Mouse (Mus musculus) adipocyte (in vitro differentiated cells): ENCODE data around the gene Asrgl1.

Source experiments
- DNase-seq: peaks from one replicate; pipeline ENCODE4 v3.0.0-alpha.2; 2016; ENCODE audit warnings: low spot score

Asrgl1 gene

DNA sequence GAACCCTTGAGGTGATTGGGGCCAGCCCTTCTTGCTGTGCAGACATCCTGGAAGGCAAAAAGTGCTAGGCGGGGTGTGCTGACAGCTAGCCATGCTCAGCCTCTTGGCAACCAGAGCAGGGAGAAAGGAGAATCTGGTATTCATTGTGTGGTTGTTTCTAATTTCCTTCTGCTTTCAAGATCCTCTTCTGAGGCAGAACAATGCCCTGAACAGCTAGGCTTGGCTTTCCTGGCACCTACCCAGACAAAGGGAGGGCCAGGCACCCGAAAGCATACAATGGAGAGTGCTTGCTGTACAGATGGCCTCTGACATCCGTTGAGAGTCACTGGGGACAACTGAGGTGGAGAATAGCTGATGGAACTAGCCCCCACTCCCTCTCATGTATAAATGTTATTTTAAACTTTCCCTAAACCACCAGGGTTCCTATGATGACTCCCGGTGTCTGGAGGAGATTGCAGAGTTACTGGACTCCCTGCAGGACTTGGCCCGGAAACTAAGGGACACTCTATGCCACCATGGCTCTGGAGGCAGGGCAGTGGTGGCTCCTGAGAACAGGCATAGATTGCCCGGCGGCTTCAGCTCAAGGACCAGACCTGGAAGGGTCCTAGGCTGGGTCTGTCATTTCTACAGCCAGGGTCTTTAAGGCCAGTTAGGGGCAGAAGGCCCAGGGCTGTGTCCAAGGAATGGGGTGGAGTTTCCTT lies 63.8 kb downstream of the Asrgl1 start:
- DNase-seq, result peak; percentile 57

DNA sequence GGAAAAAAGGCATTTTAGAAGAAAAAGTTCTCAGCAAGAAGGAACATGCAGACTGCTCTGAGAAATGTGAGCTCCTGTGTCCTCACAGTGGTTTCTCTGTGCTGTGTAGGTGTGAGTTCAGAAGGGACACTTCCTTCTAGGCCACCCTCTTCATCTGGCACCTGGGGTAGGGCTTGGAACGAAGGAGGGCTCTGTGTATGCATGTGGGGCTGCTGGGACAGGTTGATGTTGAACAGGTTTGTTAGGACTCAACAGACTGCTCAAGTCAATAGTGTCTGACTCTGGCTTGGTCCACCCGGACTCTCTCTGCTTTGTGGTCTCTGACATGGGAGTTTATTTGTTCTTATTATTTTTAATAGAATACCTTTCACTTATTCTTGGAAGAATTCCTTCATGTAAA lies 65.1 kb downstream of the Asrgl1 start:
- no peak for DNase-seq

DNA sequence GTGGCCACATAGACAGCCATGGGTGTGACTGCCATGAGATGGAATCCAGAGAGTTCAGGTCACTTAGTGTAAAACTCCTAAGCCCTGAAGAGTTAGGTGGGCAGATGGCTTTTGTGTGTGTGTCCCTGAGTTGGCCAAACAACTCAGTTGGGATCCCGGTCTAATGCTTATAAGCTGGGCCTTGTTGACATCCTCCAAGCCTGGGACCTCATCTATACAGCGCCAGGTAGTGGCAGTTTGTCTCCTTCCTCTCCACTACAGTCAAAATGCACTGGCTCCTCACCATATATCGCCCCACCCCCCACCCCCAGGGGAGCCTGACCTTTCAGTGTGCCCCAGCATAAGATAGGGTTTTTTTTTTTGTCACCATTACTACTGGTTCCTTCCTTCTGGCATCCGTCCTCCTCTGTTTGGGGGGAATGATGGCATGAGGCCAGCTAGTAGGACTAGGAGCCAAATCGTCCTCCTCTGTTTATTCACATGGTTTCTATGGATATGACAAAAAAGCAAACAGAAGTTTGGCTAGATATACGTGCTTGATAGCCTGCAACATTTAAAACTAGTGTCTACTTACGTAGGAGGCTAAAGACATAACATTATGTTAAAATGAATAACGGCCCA lies 65.6 kb downstream of the Asrgl1 start:
- no peak for DNase-seq

DNA sequence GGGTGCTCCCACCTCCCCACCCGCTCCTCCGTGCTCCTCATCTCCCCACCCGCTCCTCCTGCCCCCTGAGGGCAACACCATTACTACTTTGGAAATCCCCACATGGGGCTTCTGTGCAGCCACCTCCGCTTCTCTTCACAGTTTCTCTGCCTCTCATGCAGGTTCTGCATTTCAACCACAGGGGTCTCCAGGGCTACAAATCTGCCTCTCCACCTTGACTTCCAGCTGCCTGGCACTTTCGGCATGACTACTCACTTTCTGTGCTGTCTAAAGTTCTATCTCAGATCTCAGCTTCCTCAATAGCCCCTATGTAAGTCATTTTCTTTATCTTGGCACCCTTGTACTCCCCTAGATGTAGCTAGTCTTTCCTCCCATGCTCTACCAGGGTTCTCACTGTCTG lies 68.1 kb downstream of the Asrgl1 start:
- no peak for DNase-seq

DNA sequence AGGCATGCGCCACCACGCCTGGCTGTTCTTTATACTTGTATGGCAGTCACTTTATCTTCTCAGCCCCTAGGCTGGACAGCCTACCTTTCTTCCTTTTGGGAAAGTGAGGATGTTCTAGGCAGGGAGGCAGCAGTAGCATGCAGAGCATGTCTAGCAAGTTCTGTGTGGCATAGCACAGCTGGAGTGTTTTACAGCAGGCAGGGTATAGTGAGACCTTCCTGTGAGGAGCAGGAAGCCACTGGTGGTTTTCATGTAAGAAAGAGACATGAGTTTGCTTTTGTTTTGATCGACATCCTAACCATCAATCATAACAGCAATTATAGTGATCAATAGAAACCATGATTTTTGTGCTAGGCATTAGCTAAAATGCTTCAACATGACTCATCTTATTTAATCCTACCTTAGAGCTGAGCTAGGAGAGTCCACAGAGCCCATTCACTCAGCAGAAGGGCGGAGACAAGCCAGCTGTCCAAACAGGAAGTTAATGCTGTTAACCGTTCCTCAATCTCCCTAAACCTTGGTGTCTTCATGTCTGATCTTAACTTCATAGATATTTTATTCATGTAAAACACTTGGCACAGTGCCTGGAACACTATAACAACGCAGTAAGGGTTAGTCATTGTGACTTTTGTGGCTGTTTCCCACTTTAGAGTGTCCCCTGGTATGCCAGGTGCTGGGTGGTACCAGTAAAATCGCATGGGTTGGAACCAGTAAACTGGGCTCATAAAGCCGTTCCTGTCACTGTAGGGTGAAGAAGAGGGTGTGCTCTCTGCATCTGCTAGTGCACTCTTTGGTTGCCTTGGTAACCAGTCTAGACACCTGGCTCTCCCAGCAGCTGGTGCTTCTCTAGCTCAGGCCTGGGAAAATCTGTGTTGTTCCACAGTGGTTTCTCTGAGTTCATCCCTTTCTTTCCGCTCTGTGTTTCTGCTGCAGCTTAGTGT lies 69.5 kb downstream of the Asrgl1 start:
- no peak for DNase-seq

DNA sequence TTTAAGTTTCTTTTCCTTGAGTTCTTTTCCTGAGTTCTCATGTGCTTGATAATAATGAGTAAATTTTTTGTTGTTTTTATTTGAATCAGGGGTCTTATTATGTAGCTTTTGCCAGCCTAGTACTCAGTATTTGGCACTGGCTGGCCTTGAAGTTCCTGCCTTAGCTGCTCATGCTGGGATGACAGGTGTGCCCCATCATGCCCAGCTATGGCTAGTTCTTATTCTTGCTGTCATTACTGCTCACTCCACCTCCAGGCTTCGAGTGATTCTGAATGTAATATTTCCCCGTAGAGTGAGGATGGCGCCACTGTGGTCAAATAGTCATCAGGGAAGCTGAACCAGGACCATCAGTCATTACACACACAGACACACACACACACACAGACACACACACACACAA lies 71.6 kb downstream of the Asrgl1 start:
- DNase-seq, result no peak

DNA sequence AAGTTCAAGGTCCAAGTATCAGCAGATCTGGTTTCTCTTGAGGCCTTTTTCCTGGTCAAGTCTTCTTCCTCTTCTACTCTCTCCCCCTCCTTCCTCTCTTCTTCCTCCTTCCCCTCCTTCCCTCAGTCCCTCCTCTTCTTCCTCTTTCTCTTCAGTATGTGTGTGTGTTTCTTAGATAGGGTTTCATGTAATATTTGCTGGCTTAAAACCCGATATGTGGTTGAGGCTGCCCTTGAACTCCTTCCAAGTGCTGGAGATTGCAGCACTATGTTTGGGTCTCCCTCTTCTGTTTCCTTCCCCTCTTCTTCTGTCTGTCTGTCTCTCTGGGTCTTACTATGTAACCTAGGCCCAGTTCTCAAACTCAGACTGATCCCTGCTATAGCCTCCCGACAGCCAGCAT lies 72.6 kb downstream of the Asrgl1 start:
- no peak for DNase-seq

DNA sequence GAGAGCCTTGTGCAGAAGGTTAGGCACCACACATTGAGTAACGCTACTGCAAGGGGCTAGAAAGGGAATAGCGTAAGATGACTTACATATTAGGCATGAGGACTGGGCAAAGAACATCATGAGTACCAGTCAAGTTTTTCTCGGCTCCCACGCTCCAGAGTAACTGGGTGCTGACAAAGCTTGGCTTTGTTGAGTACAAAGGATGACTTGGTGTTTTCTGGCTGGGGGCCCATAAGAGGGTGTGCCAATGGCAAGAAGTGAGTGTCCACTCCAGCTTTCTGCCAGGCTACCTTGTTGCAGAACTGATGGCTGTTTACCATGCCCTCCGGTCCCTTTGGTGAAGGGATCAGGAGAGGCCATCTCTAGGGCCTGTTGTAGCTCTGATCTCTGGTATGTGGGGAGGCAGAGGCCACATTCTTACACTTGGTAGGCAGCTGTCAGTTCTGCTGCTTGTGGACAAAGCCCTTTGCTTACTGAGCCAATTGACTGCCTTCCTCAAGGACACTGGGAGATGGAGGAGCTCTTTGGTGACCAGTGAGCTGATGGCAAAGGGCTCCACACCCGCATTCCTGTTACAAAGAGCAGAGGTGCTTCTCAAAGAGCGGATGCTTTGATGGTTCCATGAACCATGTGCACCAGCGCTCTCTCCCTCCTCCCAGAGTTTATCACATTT lies 74.1 kb downstream of the Asrgl1 start:
- DNase-seq, result peak; percentile 73

DNA sequence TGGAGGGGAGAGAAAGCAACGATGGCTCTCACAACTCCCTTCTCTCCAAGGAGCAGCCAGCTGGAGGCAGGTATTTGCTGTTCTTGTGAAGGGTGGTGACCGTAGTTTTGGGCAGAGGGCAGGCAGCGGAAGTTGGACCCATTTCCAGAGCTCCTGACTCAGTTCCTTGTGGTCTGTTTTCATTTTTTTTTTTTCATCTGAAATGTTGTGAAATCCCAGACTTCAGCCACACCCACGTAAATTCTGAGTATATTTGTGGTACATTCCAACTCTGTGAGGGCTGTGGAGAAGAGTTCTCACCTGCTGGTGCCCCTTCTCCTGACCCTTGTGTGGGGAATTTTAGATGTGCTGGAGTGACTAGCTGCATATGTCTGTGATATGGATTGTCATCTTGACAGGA lies 75.3 kb downstream of the Asrgl1 start:
- DNase-seq, result peak; percentile 57
